Mouse (Mus musculus): Measurements from ENCODE around the gene Tmem74b. TPM values are rescaled to one million over a fixed set of nuclear protein-coding genes. Genes with fewer than 3 reads are reported as not detected.

Gene Tmem74b
- polyA plus RNA-seq, 1 experiment, result 0.75 TPM

GRCm38 (mm10) chr2:151733151-151733865 lies 31.5 kb downstream of the Tmem74b start:
- Histone ChIP-seq H3K4me1 (ENCODE audit: control insufficient read depth, insufficient read depth, insufficient read length, low read length) (no peaks in the 10 kb centered on the region), H3K27ac (replicated peaks; ENCODE audit: low read depth, low read length) (no peak overlapping the region), H3K4me3 (ENCODE audit: insufficient read depth, low read depth, low read length) (no peak overlapping the region)

GRCm38 (mm10) chr2:151735422-151735821 lies 33.6 kb downstream of the Tmem74b start:
- Histone ChIP-seq H3K27ac (replicated peaks; ENCODE audit: low read depth, low read length) (no peak overlapping the region), H3K4me1 (ENCODE audit: control insufficient read depth, insufficient read depth, insufficient read length, low read length) (peaks cover 8% of the 10 kb centered on the region; the same call in 1 of the 2 replicates), H3K4me3 (ENCODE audit: insufficient read depth, low read depth, low read length) (no peak overlapping the region)

- H3K27ac ChIP-seq (replicated peaks; ENCODE audit: low read depth, low read length), result no peak overlapping the region
Measured at GRCm38 (mm10) chr2:151738460-151738859, 36.7 kb downstream of the Tmem74b start.

GRCm38 (mm10) chr2:151739081-151739480 lies 37.3 kb downstream of the Tmem74b start:
- peaks cover 10% of the 10 kb centered on the region; the same call in 1 of the 2 replicates for H3K4me1 ChIP-seq (ENCODE audit: control insufficient read depth, insufficient read depth, insufficient read length, low read length)
- H3K4me3 ChIP-seq (ENCODE audit: insufficient read depth, low read depth, low read length), result no peak overlapping the region
- no peak overlapping the region for H3K27ac ChIP-seq (replicated peaks; ENCODE audit: low read depth, low read length)

More at GRCm38 (mm10) chr2:151738460-151738859, 36.7 kb downstream of the Tmem74b start:
- H3K4me1 ChIP-seq (ENCODE audit: control insufficient read depth, insufficient read depth, insufficient read length, low read length), result peaks cover 10% of the 10 kb centered on the region; the same call in 1 of the 2 replicates
- no peak overlapping the region for H3K4me3 ChIP-seq (ENCODE audit: insufficient read depth, low read depth, low read length)

- Histone ChIP-seq H3K4me3 (ENCODE audit: insufficient read depth, low read depth, low read length) (peak overlapping the region; percentile 37; the same call in 1 of the 2 replicates), H3K4me1 (ENCODE audit: control insufficient read depth, insufficient read depth, insufficient read length, low read length) (peaks cover 10% of the 10 kb centered on the region; the same call in 1 of the 2 replicates), H3K27ac (replicated peaks; ENCODE audit: low read depth, low read length) (no peak overlapping the region)
Measured at GRCm38 (mm10) chr2:151739505-151739904, 37.7 kb downstream of the Tmem74b start.

GRCm38 (mm10) chr2:151740741-151741526 lies 39.1 kb downstream of the Tmem74b start:
- Histone ChIP-seq H3K27ac (replicated peaks; ENCODE audit: low read depth, low read length) (0 out of 2 replicates have a peak overlapping the region, but pooled peaks have one; percentile 6), H3K4me3 (ENCODE audit: insufficient read depth, low read depth, low read length) (peak overlapping the region; percentile 89), H3K4me1 (ENCODE audit: control insufficient read depth, insufficient read depth, insufficient read length, low read length) (peaks cover 10% of the 10 kb centered on the region; the same call in 1 of the 2 replicates)

GRCm38 (mm10) chr2:151742084-151742483 lies 40.3 kb downstream of the Tmem74b start:
- peaks cover 10% of the 10 kb centered on the region; the same call in 1 of the 2 replicates for H3K4me1 ChIP-seq (ENCODE audit: control insufficient read depth, insufficient read depth, insufficient read length, low read length)
- H3K4me3 ChIP-seq (ENCODE audit: insufficient read depth, low read depth, low read length), result no peak overlapping the region
- no peak overlapping the region for H3K27ac ChIP-seq (replicated peaks; ENCODE audit: low read depth, low read length)

- H3K4me1 ChIP-seq (ENCODE audit: control insufficient read depth, insufficient read depth, insufficient read length, low read length), result peaks cover 10% of the 10 kb centered on the region; the same call in 1 of the 2 replicates
- H3K4me3 ChIP-seq (ENCODE audit: insufficient read depth, low read depth, low read length), result no peak overlapping the region
- no peak overlapping the region for H3K27ac ChIP-seq (replicated peaks; ENCODE audit: low read depth, low read length)
Measured at GRCm38 (mm10) chr2:151742850-151743679, 41.3 kb downstream of the Tmem74b start.

GRCm38 (mm10) chr2:151743845-151744244 lies 42.0 kb downstream of the Tmem74b start, which contains the start of gene Psmf1:
Gene Psmf1, minus strand, starts transcription at chr2:151744186.
- Histone ChIP-seq H3K27ac (replicated peaks; ENCODE audit: low read depth, low read length) (no peak within 1 kb of the TSS), H3K4me3 (ENCODE audit: insufficient read depth, low read depth, low read length) (no peak within 1 kb of the TSS), H3K4me1 (ENCODE audit: control insufficient read depth, insufficient read depth, insufficient read length, low read length) (peaks cover 10% of the 10 kb centered on the region; the same call in 1 of the 2 replicates)

- no peaks in the 10 kb centered on the region for H3K4me1 ChIP-seq (ENCODE audit: control insufficient read depth, insufficient read depth, insufficient read length, low read length)
- H3K27ac ChIP-seq (replicated peaks; ENCODE audit: low read depth, low read length), result no peak overlapping the region
- H3K4me3 ChIP-seq (ENCODE audit: insufficient read depth, low read depth, low read length), result no peak overlapping the region
Measured at GRCm38 (mm10) chr2:151747847-151748705, 46.3 kb downstream of the Tmem74b start.

GRCm38 (mm10) chr2:151751330-151751729 lies 49.5 kb downstream of the Tmem74b start:
- Histone ChIP-seq H3K4me1 (ENCODE audit: control insufficient read depth, insufficient read depth, insufficient read length, low read length) (no peaks in the 10 kb centered on the region), H3K27ac (replicated peaks; ENCODE audit: low read depth, low read length) (no peak overlapping the region), H3K4me3 (ENCODE audit: insufficient read depth, low read depth, low read length) (no peak overlapping the region)

- H3K4me1 ChIP-seq (ENCODE audit: control insufficient read depth, insufficient read depth, insufficient read length, low read length), result no peaks in the 10 kb centered on the region
- no peak overlapping the region for H3K27ac ChIP-seq (replicated peaks; ENCODE audit: low read depth, low read length)
- H3K4me3 ChIP-seq (ENCODE audit: insufficient read depth, low read depth, low read length), result no peak overlapping the region
Measured at GRCm38 (mm10) chr2:151756277-151757061, 54.7 kb downstream of the Tmem74b start.

- Histone ChIP-seq H3K4me1 (ENCODE audit: control insufficient read depth, insufficient read depth, insufficient read length, low read length) (no peaks in the 10 kb centered on the region), H3K27ac (replicated peaks; ENCODE audit: low read depth, low read length) (no peak overlapping the region), H3K4me3 (ENCODE audit: insufficient read depth, low read depth, low read length) (no peak overlapping the region)
Measured at GRCm38 (mm10) chr2:151757451-151757850, 55.6 kb downstream of the Tmem74b start.
